Mouse (Mus musculus) testis, adult 2 months (tissue): Measurements from ENCODE around the gene Plac9a.

Experiments
- CTCF ChIP-seq: fragments of 200-500 bp; IDR thresholded peaks from 2 replicates; pipeline ENCODE4 v1.5.1; 2012; ENCODE audit warnings: low read depth, mild to moderate bottlenecking, inconsistent platforms, low read length, moderate library complexity; ENCODE audit not compliant: control insufficient read depth, insufficient read depth, insufficient replicate concordance
- POLR2A ChIP-seq: fragments of 200-500 bp; IDR thresholded peaks from 2 replicates; pipeline ENCODE4 v1.6.1; 2012; ENCODE audit warnings: low read depth, mild to moderate bottlenecking, inconsistent platforms, low read length, moderate library complexity; ENCODE audit not compliant: control insufficient read depth

DNA sequence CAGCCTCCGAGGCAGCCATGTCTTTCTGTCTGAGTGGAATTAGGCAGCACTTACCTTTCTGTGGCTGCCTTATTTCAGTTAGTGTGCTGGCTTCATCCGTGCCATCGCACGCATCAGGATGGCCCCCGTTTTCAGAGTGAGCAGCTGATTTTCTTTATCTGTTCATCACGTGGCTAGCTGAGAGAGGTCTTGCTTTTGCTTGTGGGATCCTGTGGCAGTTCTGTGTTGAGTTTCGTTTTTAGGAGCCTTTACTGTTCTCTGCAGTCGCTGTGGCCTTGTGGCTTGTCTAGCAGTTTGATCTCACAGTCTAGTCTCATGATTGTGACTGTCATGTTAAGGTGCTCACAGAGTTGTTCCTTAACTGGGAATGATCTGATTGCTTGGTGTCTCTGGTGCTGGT lies 45.0 kb downstream of the Plac9a start:
- no peak for TF ChIP-seq CTCF
- TF ChIP-seq POLR2A: no peak
